Mouse (Mus musculus) adrenal gland, adult 18-20 months (tissue): ENCODE measurements around the gene Ldb2. TPM values are rescaled to one million over a fixed set of nuclear protein-coding genes. Genes with fewer than 3 reads are reported as not detected.

Experiments
- DNase-seq, 2 experiments: peaks; one replicate each; pipeline ENCODE4 v3.0.0; 2021 to 2022; ENCODE audit warnings: low spot score in 2 of 2
- long read RNA-seq, 2 experiments: library from polyadenylated mRNA; stranded (forward); transcript quantifications; one replicate each; pipeline ENCODE4 v2.0.0; 2021
- total RNA-seq, 2 experiments: library from RNA; stranded (reverse); gene quantifications; 1 replicate in 1 of 2; 2 replicates in 1 of 2; pipeline ENCODE4 v1.2.3; 2021

Ldb2 gene
- total RNA-seq: 10 to 100 TPM; 18.1 to 22.1 TPM
- long read RNA-seq, experiment 1, partial matches to known transcripts: 0 of 8 reads
- long read RNA-seq, experiment 1, other reads (novel, unspliced or antisense): 5 of 8 reads
- long read RNA-seq, experiment 2, partial matches to known transcripts: 0 of 14 reads
- long read RNA-seq, experiment 2, other reads (novel, unspliced or antisense): 6 of 14 reads

DNA sequence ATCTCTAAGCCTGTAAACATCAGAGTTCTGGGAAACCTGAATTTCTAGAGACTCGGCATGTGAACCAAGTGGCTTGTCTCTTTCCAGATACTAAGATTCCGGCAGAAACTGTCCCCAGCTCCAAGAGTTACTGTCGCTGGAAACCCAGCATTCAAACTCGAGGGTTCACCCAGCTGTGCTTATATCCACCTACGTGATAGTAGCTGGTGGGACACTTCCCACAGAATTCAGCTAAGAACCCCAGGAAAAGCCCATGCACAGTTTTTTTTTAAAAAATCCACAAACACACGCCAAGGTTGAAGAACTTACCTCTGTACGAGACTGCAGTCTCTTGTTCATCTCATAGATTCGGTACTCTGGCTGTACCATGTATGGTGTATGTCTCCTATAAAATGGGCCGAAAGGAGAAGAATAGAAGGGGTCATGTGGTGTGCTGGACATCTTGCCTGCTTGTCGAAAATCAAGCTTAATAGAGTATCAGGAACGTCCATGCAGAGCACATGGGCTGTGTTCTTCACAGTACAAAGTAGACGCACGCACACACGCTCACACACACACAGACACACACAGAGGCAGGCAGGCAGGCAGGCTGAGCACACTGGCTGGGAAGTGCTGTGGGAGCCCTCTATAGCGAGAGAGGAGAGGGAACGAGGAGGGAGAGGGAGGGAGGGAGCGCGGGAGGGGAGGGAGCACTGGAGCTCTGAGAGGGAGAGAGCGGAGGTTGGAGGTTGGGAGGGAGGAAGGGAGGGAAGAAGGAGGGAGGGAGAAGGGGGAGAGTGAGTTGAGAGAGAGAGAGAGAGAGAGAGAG lies at the start of gene Ldb2:
Gene Ldb2, minus strand, starts transcription at position 628 of the 808 bp plus-strand sequence.
- peak in 1 of 2 experiments; percentile 31 for DNase-seq

DNA sequence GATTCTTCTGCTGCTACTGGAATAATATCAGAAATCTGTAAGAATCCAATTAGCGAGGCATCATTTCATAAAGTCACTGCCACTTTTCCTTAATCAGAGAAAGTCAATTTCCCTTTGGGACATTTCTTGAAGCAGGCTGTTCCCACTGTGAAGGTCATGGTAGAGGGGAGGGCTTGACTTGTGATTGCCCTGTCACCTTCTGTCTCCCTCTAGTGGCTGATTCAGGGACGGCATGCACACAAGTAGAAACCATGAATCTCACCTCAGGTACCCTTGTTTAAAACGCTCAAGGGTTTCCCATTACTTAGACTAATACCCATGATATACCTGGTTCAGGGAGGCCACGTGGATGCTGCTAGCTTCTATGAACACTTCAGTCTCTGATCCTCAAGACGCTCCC lies 31.8 kb upstream of the Ldb2 start:
- peak; percentile 52 to 61 for DNase-seq

DNA sequence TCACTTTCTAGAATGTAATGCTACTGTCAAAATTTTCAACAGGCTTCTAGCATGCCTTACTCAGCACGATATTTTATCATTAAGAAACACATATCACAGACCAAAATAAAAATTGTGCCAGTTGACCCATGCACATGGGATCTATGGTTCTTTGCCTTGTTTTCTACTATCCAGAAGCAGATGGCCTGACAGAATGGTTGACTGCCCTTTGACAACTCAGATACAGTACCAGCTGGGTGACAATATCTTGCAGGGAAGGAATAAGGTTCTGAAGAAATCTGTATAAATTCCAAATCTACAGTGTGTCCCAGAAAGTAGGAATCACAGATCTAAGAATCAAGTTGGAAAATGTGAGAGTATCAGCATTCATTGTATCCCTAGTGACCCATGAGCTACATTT lies 16.0 kb upstream of the Ldb2 start:
- no peak for DNase-seq

DNA sequence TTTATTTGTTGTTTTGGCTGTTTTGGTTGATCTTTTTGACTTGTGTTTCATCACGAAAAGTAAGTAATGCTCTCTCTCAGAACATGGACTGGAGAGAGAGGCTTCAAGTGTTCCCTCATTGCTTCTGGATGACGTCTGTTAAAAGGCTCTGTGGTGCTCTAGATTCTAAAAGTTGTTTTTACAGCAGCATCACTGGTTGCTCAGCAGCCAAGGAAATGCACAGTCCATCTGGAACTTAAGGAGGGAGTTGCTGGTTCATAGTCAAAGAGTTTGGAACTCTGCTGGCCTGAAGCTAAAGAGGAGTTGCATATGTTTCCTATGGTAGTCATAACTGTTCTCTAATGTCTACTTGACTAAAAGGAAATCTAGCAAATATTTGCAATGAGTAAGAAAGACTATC lies 6.5 kb upstream of the Ldb2 start:
- no peak for DNase-seq

DNA sequence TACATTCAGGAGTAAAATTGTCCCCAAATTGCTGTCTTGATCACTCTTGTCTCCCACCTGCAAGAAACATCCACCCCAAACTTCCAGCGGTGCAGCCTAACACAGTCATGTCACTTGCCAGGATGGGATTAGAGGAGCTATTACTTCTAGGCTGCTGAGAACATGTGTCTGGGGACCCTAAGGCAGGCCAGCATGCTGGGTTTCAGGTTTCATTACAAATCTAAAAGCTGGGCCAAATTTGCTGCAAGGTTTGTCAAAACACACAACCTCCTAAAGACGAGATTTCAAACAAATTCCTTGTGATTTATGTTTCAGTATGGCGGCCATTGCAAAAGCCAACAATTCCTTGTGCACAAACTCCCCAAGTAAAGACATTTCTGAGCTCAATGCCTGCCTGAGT lies 1.6 kb upstream of the Ldb2 start:
- DNase-seq: no peak

DNA sequence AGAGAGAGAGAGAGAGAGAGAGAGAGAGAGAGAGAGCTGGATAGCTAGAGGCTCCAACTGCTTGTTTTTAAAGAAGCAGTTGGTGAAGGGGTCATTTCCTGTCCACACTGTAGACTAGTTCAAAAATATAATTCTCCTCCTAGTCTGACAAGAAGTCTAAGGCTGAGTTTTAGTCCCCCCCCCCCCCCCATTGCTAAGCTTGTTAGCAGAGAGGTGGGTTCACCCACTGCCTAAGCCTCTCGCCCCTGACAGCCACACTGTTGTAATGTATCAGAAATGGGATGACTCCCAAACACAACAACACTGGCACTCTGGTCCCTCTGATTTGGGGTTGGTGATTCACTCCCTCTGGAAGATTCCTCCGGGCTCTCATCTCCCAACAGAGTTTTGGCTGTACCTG lies 381 bp upstream of the Ldb2 start:
- no peak for DNase-seq

DNA sequence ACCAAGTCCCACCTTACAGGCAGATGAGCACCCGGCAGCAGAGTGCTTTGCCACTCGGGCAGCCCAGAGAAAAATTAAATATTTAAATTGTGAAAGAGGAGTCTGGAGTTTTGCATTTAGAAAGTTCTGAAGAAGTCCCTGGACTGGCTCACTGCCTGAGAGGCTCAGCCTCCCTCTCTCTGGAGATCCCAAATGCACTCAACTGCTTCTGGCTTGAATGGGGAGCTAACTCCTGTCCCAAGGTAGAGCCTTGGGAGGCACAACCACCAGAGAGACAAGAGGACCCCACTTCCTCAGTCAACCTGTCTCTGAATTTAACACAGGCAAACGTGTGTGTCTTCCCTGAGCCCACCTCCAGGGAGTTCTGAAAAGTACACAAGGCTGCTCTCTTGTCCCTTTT lies 987 bp downstream of the Ldb2 start:
- DNase-seq: no peak

DNA sequence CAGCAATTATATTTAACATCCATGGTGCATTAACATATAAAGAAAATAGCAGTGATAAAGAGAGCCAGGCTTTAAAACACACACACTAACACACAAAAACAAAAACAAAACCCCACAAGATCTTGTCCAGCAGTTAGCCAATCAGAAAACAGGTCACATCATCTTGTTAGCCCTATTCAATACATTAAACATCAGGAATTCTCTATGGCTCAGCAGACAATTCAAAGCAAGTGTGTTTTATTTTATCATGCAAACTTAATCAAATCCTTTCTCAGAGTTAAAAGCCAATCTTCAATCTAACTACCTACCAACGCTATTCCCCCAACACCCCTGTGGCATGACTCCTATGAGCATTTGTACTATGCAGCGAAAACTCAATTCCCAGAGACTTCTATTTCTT lies 1.4 kb downstream of the Ldb2 start:
- no peak for DNase-seq

DNA sequence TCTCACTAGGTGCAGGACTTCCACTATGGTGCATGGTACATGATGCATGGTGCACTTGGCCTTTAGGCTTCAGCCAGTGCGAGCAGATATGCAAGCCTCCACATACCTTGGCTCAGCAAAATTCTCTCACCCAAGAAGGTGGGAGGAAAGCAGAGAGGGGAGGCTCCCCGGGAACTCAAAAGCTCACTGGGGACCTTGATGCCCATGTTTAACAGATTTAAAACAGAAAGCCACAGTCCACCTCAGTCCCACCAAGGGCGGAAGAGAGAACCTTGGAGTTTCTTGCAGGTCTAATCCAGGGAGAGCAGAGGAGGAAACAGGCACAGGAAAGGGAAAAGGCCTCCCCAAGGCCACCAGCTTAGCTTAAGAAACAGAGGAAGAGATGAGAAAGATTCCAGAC lies 14.9 kb downstream of the Ldb2 start:
- no peak for DNase-seq

DNA sequence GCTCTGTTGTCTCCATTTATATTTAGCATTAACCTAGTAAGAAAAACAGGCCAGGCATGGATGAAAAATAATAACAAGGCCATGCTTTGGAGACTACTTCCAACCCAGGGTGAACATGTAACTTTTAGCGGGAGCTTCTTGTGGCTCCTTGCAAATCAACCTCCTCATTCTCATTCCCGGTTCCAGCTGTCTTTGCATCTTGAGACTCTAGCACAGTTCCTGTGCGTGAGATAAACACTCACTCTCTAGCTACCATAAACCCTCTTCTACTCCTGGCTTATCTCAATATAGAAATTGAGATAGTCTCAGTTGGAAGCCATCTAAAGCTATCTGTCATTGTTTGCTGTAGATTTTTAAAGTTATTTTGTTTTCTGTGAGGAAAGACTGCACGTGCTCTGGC lies 20.1 kb downstream of the Ldb2 start:
- no peak for DNase-seq

DNA sequence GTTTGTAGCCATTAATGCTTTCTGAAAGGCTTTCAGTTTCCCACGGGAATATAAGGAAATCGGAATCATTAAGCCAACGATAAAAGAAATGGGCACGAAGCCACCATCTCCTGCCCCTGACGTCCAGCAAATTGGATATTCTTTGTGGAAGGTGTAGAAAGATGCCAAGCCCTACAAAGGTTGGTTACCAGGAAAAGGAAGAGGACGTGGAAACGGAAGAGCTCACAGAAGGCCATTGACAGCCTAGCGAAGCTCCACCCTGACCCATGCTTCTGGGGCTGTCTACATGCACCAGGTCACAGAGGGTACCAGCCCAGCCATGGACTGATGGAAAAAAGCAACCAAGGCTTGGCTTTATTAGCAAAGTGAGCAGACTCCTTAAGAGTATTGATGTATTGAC lies 31.0 kb downstream of the Ldb2 start:
- no peak for DNase-seq

DNA sequence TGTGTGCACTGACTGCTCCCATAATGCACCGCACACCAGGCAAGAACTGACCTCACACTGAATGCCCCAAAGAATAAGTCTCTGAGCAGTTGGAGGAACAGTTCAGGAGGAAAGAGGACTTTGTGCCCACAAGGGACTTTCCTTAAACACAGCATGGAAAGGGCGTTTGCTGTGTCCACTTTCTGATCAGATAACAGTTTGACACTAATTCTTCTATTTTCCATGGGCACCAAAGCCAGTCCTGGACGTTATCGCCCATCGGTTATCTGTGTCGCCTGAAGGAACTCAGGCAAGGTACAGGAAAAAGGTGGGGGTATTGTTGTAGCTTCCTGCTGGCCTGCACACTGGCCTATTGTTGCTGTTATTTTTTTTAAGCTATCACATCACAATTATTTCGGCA lies 34.6 kb downstream of the Ldb2 start:
- DNase-seq: no peak

DNA sequence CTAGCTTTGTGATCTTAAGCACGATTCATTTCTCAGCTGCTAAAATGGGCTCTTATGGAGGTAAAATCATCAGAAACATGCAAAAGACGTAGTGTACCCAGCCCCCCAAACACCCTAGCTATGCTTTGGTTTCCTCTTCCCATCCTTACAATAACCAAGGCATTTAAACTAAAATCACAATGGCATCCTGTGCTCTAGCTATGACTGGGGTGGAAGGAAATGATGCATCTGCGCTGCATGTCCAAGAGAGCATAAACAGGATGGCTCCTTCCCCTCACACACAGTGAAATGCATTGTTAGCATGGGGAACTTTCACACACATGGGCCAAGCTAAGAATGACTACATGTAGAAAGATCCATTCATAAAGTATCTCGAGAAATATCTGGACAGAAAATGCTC lies 40.3 kb downstream of the Ldb2 start:
- DNase-seq: no peak

DNA sequence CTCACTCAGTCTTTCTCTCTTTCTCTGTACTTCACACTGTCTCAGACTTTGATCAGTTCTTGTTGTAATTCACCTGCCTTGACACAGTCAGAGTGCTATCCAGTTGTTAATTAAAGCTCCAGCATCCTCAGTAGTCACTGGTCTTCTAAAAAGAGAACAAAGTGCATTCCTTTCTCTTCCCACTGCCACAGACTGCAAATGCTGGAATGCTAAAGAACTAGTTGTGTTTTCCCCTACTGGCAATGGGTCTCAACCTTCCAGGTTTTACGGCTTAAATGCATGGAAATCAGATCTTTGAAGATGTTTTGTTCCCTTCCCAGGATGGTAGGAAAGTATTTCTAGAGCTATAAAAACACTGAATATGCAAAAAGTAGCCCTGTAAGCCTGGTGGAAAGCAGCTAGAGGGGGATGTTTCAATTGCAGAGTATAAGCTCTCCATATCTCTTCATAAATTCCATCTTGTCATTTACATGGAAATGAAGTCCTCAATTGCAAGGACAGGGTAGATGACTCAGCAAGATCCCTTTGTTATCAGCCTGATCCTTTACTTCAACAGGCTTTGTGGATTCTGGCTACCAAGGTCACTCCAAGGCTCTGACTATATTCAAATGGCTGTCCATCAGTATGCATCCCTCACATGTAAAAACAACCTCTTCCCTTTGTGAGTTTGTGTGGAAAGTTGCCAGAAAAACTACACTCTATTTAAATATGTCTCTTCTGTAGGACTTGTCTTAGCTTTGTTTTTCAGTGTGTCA lies 45.1 kb downstream of the Ldb2 start:
- DNase-seq: no peak

DNA sequence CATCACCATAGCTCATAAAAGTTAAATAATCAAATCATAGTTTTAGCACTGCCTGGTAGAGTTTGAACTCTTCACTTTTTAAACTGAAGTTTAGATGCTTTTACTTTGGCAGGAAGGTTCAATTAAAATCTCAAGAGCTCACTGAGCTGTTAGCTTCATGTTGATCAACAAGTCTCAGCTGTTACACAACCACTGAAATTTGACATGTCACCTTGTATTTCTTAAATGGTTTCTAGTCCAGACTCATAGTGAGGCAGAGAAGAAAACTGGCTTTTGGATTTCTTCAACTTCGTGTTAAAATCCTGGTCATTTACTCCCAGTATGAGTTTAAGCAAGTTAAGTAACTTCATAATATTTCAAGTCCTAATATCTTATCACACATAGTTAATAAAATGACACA lies 53.8 kb downstream of the Ldb2 start:
- DNase-seq: no peak

DNA sequence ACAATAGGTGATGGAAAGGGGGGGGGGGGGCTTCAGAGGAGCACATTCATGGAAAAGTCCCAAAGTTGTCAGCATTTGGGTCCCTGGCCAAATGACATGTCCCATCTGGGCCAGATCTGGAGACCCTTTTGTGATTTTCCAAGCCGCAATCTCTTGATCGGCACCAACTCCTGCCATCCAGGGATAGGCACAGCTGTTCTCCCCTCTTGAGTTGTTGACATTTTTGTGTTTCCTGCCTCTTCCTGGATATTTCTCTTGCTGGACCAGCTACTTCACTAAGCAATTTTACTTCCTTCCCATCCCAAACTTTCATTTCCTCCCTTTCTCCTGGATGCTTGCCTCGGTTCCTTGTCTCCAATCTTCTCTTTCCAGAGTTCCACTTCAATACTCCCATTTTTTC lies 63.1 kb downstream of the Ldb2 start:
- DNase-seq: no peak

DNA sequence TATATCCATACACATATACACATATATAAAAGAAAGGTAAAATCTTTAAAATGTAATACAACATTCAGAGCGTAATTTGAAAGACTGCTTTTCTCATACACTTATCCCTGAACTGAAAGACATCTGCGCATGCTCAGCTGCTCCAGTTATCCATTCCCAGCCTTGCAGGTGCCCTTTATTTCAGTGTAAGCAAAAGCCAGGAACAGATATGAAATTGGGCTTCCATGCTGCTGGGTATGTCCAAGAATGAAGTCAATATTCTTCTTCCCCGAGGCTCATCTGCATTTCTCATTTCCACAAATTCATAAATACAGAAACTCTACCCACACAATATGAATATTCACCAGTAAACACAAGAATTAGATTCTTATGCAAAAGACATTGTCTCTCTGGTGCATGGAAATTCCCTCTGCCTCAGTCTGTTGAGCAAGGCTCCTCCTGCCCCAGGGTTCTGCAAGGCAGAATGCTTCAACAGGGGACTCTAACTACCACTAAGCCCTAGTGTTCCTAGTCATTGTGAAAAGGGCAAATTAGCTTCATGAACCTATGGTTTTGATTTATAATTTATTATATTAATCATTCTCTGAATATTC lies 65.3 kb downstream of the Ldb2 start:
- no peak for DNase-seq

DNA sequence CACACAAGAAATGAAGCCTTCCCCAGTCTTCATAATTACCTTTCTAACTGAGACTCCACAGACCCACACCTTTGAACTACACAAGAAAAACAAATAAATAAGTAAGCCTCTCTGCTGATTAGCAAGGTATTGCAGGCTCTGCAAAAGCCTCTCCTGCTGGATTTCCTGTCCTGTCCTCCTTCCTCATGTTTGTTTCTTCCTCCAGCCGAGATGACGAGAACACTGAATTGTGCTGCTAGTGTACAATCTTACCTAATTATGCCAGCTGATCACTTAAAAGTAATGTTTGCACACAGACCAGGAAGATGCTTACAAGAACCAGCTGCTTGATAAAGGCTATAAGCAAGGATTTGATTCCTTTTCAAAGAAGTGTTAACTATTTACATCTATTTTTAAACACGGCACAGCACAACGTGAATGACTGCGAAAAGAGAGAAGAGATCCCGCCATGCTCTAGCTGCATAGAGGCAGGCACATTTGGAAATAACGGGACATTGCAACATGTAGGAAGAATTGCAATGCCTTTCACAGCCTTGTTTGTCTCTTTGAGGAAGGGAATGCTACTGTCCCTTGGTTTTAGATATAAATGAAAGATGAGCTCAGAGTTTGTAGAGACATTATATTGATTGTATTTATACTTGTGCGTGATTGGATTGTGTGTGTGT lies 69.7 kb downstream of the Ldb2 start:
- no peak for DNase-seq

DNA sequence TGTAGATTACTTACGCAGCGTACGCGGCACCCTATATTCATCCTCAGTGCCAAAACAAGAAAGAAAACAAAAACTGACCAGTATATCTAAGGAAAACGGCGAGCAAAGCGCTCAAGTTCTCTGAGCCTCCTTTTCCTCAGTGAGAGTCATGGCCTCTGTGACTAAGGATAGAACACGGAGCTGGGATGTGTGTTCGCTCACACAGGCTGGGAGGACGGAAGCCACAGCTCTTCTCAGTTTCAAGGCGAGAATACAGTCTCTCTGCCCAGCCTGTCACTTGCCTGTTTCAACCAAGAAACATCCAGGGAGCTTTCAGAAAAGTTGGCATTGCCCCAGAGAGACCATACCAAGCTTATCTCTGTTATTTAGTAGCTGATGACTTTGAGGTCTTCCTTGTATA lies 71.5 kb downstream of the Ldb2 start:
- DNase-seq: no peak

DNA sequence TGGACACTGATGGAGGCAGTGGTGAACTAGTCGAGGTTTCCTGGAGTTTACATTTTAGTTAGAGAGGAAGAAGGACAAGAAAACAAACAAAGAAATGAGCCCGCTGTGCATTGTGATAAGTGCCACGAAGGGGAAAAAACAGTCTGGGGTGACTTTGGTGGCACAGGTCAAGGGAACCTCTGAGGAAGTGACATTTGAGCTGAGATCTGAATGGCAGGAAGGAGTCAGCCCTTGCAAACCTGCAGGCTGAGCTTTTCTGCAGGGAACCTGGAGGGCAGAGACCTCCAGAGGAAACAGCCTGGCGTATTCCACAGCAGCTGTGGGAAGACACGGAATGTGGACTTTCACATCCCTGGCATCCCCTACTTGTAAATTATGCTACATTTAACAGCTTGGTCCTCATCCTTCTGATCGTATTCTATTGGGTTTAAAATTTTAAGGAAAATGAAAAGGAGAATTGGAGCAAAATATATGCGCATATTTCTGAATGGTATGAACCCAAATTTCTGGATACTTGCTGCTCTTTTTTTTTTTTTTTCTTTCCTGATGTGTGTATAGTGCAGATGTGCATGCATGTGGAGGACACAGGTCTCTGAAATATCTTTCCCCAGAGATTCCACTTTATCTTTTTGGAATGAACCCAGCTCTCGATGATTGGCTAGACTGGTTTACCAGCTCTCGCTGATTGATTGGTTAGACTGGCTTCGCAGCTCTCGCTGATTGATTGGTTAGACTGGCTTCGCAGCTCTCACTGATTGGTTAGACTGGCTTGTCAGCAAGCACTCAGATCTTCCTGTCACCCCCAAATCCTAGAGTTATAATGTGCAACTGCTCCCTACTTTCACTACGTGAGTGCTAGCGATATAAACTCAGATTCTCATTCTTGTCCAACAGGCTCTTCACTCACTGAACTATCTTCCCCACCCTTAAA lies 72.7 kb downstream of the Ldb2 start:
- DNase-seq: no peak
